ENCODE assay signal across 8 mouse cellular contexts in genomic region chr11:31169161-31170051, GRCm38 (mm10). TPM values are rescaled to one million over a fixed set of nuclear protein-coding genes. Genes with fewer than 3 reads are reported as not detected.
A peak's percentile ranks its signal among the peaks of the same experiment; 100 is the strongest.
DNase-seq lines count a peak whose midpoint lies in the region; ATAC-seq lines count a peak whose summit lies in the region.
"Had no signal": no experiment of that assay in that cellular context is flagged by ENCODE, and none has a peak within 500 bp of the region (broad histone marks: within the 10 kb centered on the region; RNA-seq: fewer than 3 reads in every experiment).

No protein-coding gene starts in this region.

- peak overlapping the region; percentile 25; the same call in 1 of the 2 replicates for H3K9ac ChIP-seq in midbrain, embryonic 15.5 days

- peak overlapping the region; percentile 43 for H3K27ac ChIP-seq in midbrain, embryonic 15.5 days

- intact Hi-C loops in heart, postnatal 14 days (cut with DNase I) = no loop called here

- peak overlapping the region; percentile 63 for H3K4me2 ChIP-seq in midbrain, embryonic 15.5 days

- H3K36me3 ChIP-seq in midbrain, embryonic 15.5 days (replicated peaks) = no peaks in the 10 kb centered on the region

- DNase-seq in ES-CJ7 (ENCODE audit: low read depth, low spot score) = peak; percentile 42
- DNase-seq in adrenal gland, adult 2 months = peak; percentile 42
- DNase-seq in embryo, embryonic 9.5 days (ENCODE audit: extremely low spot score) = peak; percentile 60
- peak; percentile 4 to 7 for DNase-seq in heart, postnatal 14 days
- DNase-seq in layer of hippocampus, postnatal 14 days (ENCODE audit: low spot score in 2 of 2) = peak; percentile 8 to 10
- DNase-seq in thymus, postnatal 14 days = no peak

- under 1% methylated on average over 21 of the region's 21 CpGs for WGBS in midbrain, embryonic 15.5 days

- ATAC-seq in midbrain, embryonic 15.5 days (replicated peaks) = peak; percentile 97

- no peaks in the 10 kb centered on the region for H3K27me3 ChIP-seq in midbrain, embryonic 15.5 days (replicated peaks)

- H3K9me3 ChIP-seq in midbrain, embryonic 15.5 days = no peaks in the 10 kb centered on the region

- H3K4me3 ChIP-seq in midbrain, embryonic 15.5 days = peak overlapping the region; percentile 56

- H3K4me1 ChIP-seq in midbrain, embryonic 15.5 days = 0 out of 2 replicates have a peak, but pooled peaks cover 8% of the 10 kb centered on the region

RNA-seq across cellular contexts. Expression of gene Gm17332, which starts 12.9 kb away (rescaled TPM):
- total RNA-seq in adrenal gland, adult 2 months (2021) = not detected
- polyA plus RNA-seq in adrenal gland, adult 2 months (2012; rRNA removed) = not detected in 2 replicates
- total RNA-seq in heart, postnatal 14 days (2021) = not detected
- not detected for total RNA-seq in layer of hippocampus, postnatal 14 days (2021)
- not detected in 2 replicates for polyA plus RNA-seq in midbrain, embryonic 15.5 days (2015; fragmentation: Nextera tagmentation; extraction: Ambion mirVana)
- total RNA-seq: layer of hippocampus, adult 8-10 months had no signal
